Mouse (Mus musculus): ENCODE measurements around the gene Nr2c1. TPM values are rescaled to one million over a fixed set of nuclear protein-coding genes. Genes with fewer than 3 reads are reported as not detected.

Gene Nr2c1
- total RNA-seq, 2 experiments from 2014 or later: 7.0 to 7.4 TPM

DNA sequence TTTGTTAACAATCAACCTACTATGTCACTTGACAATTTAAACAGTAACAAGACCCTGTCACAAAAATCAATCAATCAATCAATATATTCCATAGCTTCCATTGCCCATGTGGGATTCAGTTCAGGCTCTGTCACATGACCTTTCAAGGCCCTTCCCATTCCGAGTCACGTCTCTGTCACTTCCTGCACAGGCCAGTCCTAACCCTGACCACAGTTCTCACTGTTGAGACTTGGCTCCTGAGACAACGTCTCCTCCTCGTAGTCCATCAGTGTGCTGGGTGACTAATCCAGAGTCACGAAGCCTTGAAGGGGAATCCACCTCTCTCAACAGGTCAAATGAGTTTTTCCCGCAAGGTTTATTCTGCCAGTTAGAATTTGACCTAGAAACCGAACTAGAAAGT, 26.8 kb downstream of the Nr2c1 start:
- no peak for DNase-seq
- intact Hi-C loops (cut with DNase I; ENCODE audit: low total_unique reads): no loop called here

GRCm38 (mm10) chr10:94183199-94183598, 35.4 kb downstream of the Nr2c1 start:
- no peak for DNase-seq
- intact Hi-C loops (cut with DNase I; ENCODE audit: low total_unique reads): no loop called here

DNA sequence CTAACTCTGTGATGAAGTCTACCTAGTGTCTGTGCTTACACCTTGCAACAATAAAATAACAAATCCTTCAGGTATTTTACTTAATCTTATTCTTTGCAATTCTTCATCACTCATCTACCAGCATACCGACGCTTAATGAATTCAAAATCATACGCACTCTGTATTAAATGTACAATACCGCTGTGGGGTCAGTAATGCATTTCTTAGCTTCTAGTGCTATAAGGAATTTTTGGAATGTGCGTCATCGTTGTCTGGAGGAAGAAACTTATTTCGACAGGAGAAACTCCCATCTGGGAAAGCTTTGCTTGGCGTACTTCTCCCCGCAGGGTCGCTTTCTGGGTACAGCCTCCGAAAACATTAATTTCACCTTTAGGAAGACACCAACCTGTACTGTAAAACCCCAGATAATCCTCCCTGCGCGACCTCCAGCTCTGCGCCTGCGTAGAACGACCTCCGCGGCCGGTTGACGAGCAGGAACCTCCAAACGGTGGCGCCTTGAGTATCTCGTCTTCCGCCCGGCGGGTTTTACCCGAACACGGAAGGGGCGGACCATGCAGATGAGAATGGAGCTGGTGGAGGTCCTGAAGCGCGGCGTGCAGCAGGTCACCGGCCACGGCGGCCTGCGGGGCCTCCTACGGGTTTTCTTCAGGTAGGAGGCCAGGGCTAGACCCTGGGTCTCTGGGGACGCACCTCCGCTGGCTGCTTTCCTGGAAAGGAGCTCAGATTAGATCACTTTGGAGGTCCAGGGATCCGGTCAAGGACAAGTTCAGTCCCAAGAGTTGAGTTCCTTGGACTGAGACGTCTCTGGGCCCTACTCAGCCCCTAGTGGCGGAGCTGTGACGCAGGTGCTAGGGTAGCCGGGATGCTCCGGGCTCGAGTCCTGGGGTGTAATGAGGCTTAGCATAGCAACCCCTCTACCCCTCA, 50.9 kb downstream of the Nr2c1 start, which contains the start of gene Ndufa12:
Ndufa12 (plus strand) TSS at position 239 of the 924 bp plus-strand sequence.
- intact Hi-C loops (cut with DNase I; ENCODE audit: low total_unique reads): no loop called here
- peak; percentile 93 for DNase-seq

DNA sequence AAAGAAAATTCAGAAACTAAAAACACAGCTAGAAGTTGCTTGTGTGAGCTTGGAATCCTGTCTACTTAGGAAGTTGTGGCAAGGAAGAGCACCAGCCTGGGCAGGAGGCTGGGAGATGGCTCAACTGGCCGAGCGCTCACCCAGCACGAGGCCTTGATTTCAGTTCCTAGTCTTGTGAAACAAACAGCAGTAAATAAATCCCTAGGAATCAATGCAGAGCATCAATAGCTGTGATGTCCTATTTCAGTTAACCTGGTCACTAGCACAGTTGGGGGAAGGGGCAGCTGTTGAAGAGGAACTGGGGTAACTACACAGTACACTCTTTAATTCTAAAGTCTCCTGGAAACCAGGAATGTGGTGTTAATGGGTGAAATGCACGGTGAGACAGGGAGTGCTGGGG, 57.1 kb downstream of the Nr2c1 start:
- no peak for DNase-seq
- intact Hi-C loops (cut with DNase I; ENCODE audit: low total_unique reads): no loop called here

GRCm38 (mm10) chr10:94210718-94211618, 63.1 kb downstream of the Nr2c1 start:
- intact Hi-C loops (cut with DNase I; ENCODE audit: low total_unique reads): no loop called here
- DNase-seq: no peak

- intact Hi-C loops (cut with DNase I; ENCODE audit: low total_unique reads): no loop called here
- DNase-seq: no peak
Measured at GRCm38 (mm10) chr10:94211725-94212124, 63.9 kb downstream of the Nr2c1 start.

DNA sequence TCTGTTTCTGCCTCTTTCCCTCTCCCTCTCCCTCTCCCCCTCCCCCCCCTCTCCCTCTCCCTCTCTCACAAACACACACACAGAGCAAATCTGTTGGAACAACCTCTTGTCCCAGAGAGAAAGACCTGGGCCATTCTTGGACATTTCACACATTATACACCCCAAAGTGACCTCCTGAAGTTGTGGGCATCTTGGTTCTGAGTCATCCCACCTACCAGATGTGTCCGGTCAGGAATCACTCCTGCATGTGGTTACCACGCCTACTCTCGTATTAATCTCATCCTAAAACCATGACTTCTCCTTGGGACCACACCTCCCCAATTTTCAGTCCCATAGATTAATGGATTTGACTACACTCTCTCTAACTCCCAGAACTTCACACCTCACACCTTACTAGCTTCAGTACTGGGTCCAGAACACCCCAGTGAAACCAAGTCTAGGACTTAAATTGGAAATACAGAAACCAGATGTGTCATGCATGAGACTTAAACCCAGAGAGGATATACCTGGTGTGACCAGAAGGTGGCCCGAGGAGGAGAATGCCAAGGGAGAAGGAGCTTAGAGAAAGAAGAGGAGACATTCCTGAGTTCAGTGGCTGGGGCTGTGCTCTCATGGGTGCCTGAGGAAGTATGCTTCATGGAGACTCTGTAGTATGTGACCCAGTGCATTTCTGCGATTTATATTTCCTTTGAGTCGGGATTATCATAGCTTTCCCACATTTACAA, 77.4 kb downstream of the Nr2c1 start:
- DNase-seq: no peak
- intact Hi-C loops (cut with DNase I; ENCODE audit: low total_unique reads): no loop called here

GRCm38 (mm10) chr10:94230172-94230981, 82.6 kb downstream of the Nr2c1 start:
- intact Hi-C loops (cut with DNase I; ENCODE audit: low total_unique reads): no loop called here
- DNase-seq: no peak

GRCm38 (mm10) chr10:94231025-94231424, 83.2 kb downstream of the Nr2c1 start:
- DNase-seq: no peak
- intact Hi-C loops (cut with DNase I; ENCODE audit: low total_unique reads): no loop called here

DNA sequence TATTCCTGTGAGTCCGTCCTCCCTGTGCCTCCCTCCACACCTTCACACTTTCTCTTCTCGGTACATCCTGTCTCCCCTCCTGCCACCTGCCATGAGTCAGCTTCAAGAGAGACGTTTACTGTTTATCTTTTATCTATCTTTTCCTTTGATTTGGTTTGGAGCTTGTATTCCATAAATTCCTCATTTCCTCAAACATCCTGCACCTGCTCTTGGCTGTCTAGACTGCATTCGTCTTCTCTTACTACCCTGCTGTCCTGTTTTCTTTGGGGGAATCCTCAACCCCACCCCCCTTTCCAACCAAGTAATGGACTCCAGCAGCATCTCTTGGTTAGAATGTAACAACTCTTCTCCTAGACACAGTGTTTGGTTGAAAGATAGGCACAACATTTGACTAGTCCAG, 87.4 kb downstream of the Nr2c1 start:
- DNase-seq: no peak
- intact Hi-C loops (cut with DNase I; ENCODE audit: low total_unique reads): no loop called here

- DNase-seq: no peak
- intact Hi-C loops (cut with DNase I; ENCODE audit: low total_unique reads): no loop called here
Measured at GRCm38 (mm10) chr10:94241346-94241745, 93.5 kb downstream of the Nr2c1 start.

Other genes starting within 250 kb of the Nr2c1 start
- 10 to 100 TPM; 20.4 to 21.2 TPM for gene Vezt, start 112.2 kb upstream of the Nr2c1 start, total RNA-seq (2021)
- gene Fgd6, start 112.0 kb upstream of the Nr2c1 start, total RNA-seq (2021): 1 to 10 TPM; 2.1 to 2.5 TPM
- 100 to 1,000 TPM; 552 to 602 TPM for gene Ndufa12, start 50.7 kb downstream of the Nr2c1 start, total RNA-seq (2021)
- not detected for gene Gm4792, start 150.7 kb downstream of the Nr2c1 start, total RNA-seq (2021)
- 10 to 100 TPM; 21.8 to 26.8 TPM for gene Tmcc3, start 163.9 kb downstream of the Nr2c1 start, total RNA-seq (2021)

Data from gastrocnemius, postnatal 14 days (tissue).